Mouse (Mus musculus) right cerebral cortex, postnatal 4 days (tissue): ENCODE results near the gene Stard8.
"Not testable (repeated sequence)": the region's sequence is repeated elsewhere in the genome, so short reads cannot be mapped to it uniquely, and the experiment has no call there.

Source experiments
- DNase-seq: peaks from one replicate; pipeline ENCODE4 v3.0.0-alpha.2; 2022

The Stard8 gene

GRCm38 (mm10) chrX:99048111-99048510, 45.1 kb downstream of the Stard8 start:
- DNase-seq: no peak

DNA sequence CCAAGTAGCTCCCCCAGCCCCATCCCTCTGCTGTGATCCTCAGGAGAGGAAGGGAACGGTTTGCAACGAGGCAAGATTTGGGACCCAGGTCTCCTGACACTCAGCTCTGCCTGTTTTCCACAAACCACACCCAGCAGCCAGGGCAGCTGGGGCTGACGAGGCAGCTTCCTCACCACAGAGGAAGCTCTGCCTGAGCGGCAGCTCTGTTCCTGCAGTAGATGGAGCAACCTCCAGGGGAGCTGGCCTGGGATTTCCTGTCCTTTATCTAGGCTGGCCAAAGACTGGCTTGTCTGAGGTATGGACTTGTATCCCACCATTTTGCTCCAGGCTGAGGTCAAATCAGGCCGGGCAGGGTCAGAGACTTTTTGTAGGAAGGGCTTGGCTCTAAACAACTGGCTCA, 46.2 kb downstream of the Stard8 start:
- no peak for DNase-seq

- DNase-seq: no peak
Observed at GRCm38 (mm10) chrX:99050736-99051481, 47.9 kb downstream of the Stard8 start.

DNA sequence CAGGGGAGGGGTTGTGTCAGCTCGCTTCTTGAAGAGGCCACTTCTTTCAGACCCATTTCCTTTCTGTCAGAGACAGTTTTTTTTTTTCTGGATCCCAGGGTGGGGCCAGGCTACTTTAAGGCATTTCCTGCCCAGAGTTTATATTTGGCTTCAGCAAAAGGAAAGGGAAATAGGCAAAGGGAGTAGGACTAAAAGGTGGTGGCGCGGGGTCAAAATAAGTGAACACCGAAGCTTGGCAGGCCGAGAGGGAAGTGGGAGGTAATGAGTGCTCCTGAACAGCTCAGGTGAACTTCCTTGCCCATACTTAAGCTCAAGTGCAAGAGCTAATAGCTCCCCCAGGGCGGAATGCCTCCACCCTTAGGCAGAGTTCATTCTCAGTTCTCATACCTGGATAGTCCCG, 49.2 kb downstream of the Stard8 start:
- DNase-seq: no peak

- no peak for DNase-seq
Observed at GRCm38 (mm10) chrX:99054512-99054911, 51.5 kb downstream of the Stard8 start.

GRCm38 (mm10) chrX:99057772-99058440, 54.9 kb downstream of the Stard8 start:
- no peak for DNase-seq

DNA sequence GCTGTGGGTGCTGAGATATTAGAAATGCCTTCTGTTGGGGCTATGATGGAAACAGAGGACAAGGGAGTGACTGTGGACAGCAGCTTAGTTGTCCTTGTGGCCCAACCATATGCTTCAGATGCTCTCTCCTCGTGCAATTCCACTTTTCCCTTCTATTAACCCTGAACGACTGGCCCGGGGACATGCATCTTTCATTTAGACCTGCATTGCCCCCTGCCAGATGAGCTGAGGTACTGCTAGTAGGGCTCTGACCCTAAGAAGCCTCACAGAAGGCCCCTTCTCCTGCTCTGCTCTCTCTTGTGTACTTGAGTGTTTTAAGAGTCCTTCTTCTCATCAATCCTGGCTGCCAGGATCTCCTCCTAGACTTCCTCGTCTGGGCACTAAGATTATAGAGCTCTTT, 56.1 kb downstream of the Stard8 start:
- no peak for DNase-seq

GRCm38 (mm10) chrX:99065582-99065981, 62.5 kb downstream of the Stard8 start:
- no peak for DNase-seq

- DNase-seq: no peak
Observed at GRCm38 (mm10) chrX:99066550-99066949, 63.5 kb downstream of the Stard8 start.

- no peak for DNase-seq
Observed at GRCm38 (mm10) chrX:99067232-99067631, 64.2 kb downstream of the Stard8 start.

DNA sequence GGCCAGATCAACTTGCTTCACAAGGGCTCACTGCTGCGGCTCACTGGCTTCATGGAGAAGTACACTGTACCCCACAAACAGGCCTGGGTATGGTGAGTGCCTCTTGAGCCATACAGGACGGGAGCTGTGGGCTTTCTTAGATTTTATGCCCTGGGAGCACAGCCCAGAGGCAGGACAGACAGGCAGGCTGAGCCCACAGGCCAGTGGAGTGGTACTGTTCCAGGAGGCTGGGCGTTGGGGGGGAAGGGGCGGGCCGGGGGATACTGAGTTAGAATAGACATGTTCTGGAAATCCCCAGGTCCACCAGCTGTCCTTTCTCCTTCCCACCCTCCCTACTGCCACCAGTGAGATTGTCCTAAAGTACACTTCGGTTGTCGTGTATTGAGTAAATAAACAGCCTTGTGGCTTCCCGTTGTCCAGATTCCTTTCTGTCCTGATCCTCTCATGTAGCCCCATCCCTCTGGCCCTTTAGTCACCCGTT, 64.7 kb downstream of the Stard8 start:
- DNase-seq: no peak

- no peak for DNase-seq
Observed at GRCm38 (mm10) chrX:99071188-99071587, 68.1 kb downstream of the Stard8 start.

DNA sequence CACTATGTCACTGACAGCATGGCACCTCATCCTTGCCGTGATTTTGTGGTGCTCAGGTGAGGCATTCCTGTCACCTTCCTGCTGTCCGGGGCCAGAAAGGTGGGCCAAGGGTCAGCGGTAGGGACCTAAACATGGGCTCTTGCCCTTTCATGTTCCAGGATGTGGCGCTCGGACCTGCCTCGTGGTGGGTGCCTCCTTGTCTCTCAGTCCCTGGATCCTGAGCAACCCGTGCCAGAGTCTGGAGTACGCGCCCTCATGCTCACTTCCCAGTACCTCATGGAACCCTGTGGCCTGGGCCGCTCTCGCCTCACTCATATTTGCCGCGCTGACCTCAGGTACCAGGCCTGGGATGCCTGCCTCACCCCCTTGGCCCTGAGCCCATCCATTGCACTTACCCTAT, 69.5 kb downstream of the Stard8 start:
- DNase-seq: no peak

DNA sequence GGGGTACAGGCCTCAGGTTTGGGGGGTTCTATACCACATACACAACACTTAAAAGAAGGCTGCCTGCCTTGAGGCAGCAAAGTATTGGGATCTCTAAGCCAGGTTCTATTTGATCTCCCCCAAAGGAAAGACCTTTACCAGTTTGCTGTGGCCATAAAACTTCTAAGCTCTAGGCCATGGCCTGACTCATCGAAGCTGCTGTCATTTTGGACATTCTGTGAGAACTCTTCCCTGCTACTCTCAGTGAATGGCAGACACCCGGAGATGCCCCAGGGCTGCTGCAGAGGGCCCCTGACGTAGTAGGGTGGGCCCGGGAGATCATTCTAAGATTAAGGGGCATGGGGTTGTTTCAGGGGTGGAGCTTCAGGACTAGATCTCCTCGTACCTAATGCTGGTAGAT, 72.1 kb downstream of the Stard8 start:
- DNase-seq: no peak

DNA sequence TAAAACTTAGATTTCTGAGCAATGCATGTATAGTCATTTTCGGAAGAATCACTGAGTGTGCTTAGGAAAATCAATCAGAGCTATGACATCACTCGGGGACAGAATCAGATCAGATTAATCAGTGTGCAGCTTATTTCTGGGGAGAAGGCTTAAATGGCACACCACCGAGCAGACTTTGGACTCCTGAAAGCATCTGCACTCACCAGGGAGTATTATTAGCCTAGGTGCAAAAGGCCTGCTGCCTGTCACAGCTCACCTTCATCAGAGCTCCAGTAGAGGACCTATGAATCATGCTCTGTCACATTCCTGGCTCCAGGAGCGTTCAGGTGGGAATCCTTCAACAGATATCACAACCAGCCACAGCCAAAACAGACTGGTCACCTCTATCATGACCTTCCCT, 73.4 kb downstream of the Stard8 start:
- DNase-seq: no peak

GRCm38 (mm10) chrX:99078374-99078892, 75.4 kb downstream of the Stard8 start:
- not testable (repeated sequence) for DNase-seq

DNA sequence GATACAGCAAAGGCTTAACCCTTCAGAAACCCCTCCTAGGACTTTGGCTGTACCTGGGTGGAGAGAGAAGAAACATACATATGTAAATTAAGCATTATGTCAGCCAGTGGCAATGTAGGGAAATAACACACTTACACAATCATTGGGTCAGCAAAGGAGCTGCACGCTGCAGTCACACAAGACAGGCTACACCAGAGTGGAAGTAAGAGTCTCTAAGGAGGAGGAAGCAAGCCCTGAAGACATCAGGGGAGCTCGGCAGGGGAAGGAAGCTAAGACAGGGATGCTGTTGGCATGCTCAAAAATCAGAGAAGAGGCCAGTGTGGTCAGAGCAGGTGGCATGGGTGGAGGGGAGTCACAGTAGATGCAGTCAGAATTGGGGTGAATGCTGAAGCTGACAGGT, 89.7 kb downstream of the Stard8 start:
- no peak for DNase-seq

GRCm38 (mm10) chrX:99111088-99111724, 108.2 kb downstream of the Stard8 start:
- not testable (repeated sequence) for DNase-seq

GRCm38 (mm10) chrX:99119510-99119909, 116.5 kb downstream of the Stard8 start:
- no peak for DNase-seq
